Mouse (Mus musculus) heart, adult 18-20 months (tissue): ENCODE measurements around the gene Tnrc6c. TPM values are rescaled to one million over a fixed set of nuclear protein-coding genes. Genes with fewer than 3 reads are reported as not detected.
"Not testable (repeated sequence)": the region's sequence is repeated elsewhere in the genome, so short reads cannot be mapped to it uniquely, and the experiment has no call there.

Experiments
- DNase-seq, 2 experiments: peaks; one replicate each; pipeline ENCODE4 v3.0.0; 2021 to 2022; ENCODE audit warnings: mixed read lengths in 1 of 2
- total RNA-seq, 2 experiments: library from RNA; stranded (reverse); gene quantifications; 2 replicates each; pipeline ENCODE4 v1.2.3; 2021

Tnrc6c gene
- total RNA-seq, 2 experiments from 2014 or later: 28.1 to 32.0 TPM

DNA sequence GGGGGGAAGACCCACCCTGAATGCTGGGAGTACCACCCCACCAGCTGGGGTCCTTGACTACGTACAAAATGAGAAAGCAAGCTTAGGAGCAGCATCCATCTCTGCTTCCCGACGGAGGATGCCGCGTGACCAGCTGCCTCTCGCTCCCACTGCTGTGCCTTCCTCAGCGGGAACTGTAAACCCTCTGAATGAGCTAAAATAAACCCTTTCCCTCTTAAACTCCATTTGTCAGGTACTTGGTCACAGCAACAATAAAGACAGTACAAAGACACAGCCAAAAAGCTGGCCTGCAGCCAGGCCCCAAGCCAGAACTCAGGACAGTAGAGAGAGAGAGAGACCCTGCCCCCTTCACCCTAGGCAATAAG lies 115.6 kb downstream of the Tnrc6c start:
- no peak for DNase-seq

DNA sequence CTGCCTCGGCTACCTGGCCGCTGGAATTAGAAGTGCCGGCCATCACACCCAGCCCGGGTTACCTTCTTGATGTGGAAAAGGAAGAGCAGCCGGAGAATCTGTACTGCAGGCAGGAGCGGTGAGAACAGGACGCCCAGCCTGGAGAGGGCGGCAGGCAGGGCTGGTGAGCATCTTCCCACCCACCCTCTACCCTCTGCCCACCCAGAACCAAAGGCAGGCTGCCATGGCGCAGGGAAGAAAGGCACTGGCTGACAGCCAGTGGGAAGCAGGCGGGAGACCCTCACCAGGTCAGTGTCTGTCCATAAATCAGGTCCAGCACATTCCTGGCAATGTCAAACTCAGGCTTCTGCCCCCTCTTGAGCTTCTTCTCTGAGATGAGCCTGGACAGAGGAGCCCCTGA lies 116.3 kb downstream of the Tnrc6c start:
- no peak for DNase-seq

DNA sequence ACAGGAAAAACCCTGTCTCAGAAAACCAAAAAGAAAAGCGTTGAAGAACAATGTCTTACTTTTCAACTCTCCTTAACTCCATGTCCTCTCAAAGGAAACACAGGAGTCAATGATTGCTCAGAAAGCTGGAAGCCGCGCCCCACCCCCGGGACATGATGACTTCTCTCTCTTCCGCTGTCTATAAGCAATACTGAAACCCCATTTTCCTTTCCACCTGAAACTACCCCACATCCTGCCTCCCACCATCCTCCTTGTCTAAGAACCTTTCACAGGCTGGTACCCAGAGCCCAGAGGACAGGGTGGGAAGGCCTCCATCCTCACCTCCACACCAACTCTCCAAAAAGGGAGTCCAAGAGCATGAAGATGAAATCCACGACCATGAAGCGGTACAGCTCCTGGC lies 118.3 kb downstream of the Tnrc6c start:
- DNase-seq: no peak

DNA sequence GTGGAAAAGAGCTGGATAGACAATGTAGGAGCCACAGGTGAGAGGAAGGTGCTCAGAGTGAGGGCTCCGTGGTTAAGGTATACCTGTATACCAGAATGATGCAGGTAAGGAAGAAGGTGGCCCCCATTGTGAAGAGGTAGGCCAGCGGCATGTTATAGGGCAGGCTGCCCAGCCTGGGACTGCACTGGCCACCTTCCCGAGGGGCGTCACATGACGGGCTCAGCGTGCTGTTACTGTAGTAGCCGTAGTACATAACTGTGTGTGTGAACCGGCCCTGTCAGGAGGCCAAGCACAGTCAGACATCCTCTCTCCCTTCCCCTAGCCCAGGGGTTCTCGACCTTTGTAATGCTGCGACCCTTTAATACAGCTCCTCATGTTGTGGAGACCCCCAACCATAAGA lies 120.8 kb downstream of the Tnrc6c start:
- peak; percentile 34 to 62 for DNase-seq

DNA sequence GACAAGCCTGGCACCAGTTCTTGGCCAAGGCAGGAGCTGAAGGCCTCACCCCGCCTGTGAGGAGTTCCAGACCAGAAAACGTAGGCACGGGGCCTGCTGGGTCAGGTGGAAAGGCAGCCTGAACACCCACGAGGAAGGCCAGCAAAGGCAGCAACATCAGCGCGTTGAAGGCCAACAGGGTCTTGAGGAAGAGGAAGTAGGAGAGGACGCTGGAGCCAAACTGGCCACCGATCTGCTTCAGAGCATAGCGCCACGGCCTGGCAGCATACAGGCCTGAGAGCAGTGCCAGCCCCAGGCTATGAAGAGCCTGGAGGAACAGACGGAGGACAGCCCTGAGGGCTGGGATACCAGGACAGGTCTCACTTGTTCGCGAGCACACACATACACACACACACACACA lies 121.5 kb downstream of the Tnrc6c start:
- DNase-seq: peak in 1 of 2 experiments; percentile 31

DNA sequence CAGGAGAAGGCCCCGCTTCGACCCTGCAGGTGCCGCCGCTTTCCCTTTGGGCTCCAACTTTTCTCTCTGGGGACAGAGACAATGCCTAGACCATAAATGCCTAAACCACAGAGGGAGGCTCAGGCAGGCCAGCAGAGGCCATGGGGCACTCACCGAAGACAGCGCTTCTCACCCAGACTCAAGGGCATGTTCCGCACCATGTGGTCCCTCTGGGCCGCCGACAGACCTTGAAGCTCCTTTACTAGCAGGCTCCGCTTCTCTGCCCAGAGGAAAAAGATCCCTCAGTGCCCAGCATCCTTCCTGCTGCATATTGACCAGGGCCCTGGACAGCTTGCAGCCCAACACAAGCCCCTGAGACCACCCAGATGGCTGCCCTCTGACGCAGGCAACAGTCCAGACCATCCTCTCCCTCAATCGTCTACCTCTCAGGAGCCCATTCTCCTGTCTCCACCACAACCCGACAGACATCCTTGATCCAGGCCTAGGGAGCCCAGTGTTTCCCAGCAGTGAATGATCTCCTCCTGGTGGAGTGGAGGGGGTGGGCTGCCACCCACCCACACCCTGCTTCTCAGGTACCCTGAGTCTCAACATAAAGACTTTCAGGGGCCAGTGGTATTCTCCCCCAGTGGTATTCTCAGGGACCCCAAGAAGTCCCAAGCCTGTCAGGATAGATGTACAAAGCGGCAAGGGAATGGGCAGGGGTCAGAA lies 122.2 kb downstream of the Tnrc6c start:
- DNase-seq: no peak

DNA sequence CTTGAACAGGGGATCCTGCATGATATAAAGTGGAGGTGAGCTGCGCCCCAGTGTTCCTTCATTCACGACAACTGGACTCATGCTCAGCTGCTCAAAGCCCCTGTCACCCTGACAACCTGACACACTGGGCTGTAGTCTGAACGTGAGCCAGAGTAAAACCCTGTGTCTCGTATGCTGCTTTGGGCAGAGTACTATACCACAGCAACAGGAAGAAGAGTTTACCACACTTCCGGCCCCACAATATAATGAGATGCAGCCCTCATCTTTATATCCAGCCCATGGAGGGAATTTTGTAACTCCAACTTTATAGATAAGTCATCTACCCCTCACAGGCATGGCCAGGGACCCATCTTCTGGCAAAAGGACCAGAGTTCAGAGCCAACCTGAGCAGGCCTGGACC lies 123.0 kb downstream of the Tnrc6c start:
- no peak for DNase-seq

DNA sequence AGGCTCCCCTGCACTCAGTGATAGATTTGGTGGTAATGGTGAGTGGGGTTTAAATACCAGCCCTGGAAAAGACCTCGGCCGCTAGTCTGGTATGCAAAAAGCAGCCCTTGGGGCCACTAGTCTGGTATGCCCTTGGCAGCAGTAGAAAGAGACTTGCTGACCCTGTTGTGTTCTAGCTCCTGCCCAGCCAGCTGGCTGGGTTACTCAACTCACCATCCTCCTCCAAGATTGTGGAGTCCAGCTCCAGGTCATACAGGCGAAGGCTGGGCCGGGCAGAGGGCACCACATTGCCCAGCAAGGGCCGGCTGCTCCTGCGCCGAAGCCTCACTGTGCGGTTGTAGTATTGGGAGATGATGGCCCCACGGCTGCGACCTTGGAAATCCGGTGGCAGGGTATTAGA lies 123.9 kb downstream of the Tnrc6c start:
- DNase-seq: no peak

DNA sequence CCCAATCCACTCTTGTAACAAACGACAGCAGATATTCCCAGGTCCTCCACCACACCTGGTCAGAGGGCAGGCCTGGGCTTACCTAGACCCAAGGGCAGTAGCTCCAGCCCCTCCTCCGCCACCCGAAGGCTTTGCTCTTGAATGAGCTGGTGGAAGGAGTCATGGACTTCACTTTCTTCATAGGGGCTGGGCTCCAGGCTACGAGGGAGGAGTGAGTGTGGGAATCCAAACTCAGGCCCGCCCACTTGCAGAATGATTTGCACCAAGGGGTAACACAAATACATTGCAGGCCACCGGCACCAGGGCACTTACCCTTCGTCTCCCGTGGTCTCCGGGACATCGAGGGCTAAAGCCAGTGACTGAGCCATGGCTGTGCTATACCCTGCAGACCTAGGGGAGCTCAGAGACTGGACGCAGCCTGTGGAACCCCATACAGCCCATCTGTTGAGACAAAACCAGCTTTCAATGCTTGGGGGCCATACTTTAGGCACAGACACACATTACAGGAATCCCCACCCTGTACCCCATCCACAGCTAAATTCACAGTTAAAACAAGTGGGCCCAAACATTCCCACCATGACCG lies 124.9 kb downstream of the Tnrc6c start:
- peak; percentile 51 to 53 for DNase-seq

DNA sequence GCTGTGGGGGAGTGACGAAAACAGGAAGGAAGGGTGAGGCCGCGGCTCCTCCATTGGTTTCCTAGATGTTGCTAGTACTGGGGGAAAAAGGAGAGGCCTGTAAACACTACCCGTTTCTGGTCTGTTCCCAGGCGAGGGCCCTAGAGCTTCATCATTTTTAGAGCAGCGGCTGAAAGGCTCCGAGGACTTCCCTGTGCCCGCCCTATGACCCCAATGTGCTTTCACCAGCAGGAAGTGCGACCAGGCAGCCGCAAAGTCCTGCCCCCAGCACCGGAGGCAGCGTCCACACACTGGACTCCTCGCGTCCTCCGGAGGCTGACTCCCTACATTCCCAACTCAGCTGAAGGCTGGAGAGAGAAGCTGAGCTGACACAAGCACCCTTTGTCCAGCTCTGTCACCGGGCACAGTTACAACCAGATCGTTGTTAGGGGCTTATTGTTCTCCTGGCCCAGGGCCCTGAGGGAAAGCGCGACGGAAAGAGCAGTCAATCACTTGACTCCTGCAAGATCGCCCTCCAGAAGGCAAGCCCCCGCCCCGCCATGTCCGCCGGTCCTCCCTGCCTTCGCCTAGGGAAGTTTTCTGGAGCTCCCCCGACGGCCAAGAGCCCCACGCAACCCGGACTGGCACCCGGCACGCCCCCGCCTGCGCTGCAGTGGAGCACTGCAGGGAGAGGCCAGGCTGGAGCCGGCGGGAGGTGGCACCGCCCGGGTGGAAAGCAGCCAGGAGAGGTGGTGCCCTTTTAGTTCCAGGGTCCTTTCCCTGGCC lies 125.5 kb downstream of the Tnrc6c start:
- DNase-seq: peak; percentile 80 to 92

DNA sequence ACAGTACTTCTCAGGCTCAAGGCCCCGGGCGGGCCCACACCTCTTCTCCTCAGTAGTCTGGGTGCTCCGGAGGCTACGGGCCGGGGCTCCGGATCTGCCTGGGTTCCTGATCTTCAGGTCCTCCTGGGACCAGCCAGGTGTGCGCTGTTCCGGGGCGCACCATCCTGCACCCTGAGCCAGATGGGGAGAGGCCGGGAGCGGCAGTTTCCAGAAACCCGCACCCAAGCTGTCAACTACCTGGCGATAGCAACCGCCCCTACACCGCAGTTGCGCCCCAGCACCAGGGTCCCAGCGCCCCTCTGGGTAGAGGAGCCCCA lies 126.1 kb downstream of the Tnrc6c start:
- no peak for DNase-seq

DNA sequence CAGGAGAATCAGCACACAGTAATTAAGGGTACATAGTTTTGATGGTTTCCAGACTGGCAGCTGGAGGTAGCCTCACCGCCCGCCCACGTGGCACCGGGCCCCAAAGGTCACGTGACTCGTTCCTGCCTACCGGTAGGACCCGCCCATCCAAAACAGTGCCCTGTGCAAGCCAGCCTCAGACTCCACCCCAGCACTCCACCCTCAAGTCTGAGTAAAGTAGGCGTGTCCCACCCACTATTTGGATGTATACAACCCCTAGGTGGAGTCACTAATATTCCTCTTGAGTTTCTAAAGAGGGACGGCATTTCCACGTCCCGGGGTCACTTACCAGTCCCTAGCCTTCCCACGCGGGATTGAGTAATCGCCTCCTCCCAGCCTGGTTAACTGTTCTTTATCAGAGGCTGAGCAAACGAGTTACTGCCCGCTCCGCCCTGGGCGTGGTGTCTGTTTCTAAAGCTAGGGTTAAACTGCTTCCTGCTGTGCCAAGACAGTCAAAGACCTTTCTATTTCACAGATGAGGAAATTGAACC lies 126.6 kb downstream of the Tnrc6c start:
- peak; percentile 88 to 94 for DNase-seq

DNA sequence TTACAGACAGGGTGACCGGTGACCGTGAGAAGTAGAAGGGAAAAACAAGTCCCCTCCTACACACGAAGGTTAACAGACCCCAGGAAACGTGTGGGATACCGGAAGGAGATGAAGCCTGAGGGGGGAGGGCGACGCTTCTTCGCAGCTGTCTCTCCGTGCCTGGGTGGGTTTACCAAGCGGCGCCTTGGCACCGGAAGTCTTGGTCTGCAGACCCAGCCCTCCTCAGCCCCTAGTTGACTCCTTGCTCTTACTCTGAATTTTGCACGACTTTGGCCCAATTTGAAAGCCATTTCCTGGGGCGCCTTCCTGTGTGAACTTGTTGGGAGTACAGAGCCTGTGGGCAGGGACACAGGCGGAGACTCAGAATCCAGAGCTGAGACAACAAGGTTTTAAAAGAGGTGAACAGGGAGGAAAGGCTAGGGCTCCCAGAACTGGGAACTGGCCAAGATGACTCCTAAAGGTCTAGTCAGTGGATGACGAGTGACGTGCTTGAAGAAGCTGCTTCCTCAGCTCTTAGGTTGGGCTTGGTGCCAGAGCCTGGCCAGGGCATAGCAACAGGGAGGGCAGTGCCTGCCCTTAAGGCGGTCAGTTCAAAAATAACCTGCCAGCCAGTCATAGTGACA lies 127.2 kb downstream of the Tnrc6c start:
- peak; percentile 82 to 88 for DNase-seq

DNA sequence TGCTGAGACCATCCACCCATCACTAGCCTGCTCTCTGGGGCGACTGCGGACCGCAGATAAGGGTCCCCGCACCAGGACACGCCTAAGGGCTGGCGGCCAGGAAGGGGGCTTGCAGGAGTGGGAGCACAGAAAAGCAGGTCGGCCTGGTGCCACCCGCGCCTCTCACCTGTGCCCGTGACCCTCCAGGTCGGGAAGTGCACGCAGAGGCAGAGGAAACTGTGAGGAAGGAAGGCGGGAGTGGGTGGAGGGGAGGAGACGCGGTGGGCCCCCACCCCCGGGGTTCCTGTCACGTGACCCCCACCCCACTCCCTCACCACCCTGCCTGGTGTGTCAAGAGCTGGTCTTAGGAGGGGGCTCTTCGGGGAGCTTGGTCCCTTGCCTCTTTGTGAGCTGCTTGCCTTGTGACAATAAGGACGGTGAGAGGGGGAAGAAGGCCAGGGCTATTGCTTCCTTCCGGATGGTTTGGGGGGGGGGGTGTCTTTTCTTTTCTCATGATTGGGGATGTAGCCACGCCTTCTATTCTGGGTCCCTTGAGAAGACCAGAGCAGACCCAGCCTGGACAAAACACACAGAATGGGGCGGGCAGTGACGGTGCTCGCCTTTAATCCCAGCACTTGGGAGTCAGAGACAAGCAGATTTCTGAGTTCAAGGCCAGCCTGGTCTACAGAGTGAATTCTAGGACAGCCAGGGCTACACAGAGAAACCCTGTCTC lies 128.1 kb downstream of the Tnrc6c start, which contains the start of the genes Tmc8 and Tmc6:
TSS of gene Tmc8 (plus strand) at position 84 of the 712 bp plus-strand sequence.
TSS of gene Tmc6 (minus strand) at position 206 of the 712 bp plus-strand sequence.
- peak; percentile 67 to 84 for DNase-seq

DNA sequence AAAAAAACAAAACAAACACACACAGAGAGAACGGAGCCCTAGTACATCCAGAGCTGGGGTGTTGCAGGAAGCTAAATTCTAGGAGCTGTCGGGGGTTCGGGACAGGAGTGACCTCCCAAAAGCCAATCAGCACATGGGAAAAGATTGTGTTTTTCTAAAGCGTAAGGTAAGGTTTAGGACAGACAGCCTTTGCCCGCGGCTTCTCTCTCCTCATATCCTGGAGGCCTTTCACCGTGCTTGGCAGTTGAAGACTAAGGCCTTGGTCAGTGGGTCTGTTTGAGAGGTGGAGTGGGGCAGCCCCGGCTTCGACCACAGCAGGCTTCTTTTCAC lies 128.6 kb downstream of the Tnrc6c start:
- DNase-seq: no peak

DNA sequence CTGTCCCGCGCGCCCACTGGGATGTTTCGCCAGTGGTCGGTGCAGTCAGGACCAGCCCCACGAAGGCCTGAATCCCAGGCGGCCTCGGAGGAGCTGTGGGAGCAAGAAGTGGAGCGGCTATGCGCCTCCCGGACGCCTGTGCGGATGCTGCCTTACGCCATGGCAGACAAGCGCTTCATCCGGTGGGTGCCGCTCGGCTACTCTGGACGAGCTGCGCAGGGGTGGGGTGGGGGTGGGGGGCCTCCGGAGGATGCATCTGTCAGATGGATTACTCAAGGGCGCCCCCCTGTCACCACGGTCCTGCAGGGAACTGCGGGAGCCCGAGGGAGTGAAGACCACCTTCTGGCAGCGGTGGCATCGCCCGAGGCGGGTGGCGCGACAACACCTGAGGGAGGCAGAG lies 129.0 kb downstream of the Tnrc6c start:
- DNase-seq: peak; percentile 67 to 68

DNA sequence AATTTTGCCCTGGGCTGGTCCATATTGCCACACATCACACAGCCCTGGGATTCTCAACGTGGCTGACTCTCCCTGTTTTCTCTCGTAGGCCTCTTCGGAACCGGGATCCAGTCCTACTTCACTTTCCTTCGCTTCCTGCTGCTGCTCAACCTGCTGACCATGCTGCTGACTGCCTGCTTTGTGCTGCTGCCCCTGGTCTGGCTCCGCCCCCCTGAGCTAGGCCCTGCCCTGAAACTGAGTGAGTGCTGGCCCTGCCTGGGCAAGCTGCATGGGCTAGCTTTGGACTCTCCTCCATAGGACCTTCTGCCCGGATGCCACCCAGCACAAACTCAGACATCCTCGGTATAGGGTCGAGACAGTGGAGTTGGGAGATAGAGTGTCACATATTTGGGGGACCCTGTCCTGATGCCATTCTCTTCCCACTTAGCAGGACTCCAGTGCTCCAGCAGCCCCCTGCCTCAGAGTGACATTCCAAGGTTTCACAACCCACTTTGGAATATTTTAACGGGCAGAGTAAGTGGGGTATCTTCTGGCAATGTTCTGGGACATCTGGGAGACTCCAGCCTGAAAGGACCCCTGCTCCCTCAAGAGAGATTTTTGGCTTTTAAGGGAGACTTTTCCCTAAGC lies 129.7 kb downstream of the Tnrc6c start:
- DNase-seq: peak; percentile 51 to 55

DNA sequence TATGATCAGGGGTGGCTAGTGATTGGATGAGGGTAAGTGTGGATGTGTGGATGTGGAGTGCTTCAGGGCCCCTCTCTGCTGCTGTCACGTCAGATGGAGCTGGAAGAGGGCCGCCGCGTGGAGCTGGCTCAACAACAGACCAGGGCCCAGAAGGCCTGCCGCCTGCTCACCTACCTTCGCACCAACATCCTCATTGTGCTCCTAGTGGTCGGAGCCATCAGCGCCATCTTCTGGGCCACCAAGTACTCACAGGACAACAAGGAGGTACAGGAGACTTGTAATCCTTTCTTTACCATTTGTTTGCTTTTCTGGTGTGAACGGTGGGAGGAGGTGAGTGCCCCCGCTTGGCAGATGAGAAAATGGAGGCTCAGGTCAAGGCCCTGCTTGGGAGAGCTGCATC lies 132.2 kb downstream of the Tnrc6c start:
- peak; percentile 63 to 71 for DNase-seq

DNA sequence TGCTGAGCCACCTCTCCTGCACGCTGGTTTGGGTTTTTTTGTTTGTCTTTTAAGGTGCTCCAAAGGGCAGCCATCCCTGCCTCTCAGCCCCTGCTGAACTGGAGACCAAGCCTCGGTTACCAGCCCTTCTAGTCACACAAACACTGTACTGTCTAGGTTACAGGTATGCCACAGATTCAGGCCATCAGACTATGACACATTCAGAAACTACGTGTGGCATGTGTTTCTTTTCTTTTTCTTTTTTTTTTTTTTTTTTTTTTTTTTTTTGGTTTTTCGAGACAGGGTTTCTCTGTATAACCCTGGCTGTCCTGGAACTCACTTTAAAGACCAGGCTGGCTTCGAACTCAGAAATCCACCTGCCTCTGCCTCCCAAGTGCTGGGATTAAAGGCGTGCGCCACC lies 134.4 kb downstream of the Tnrc6c start:
- DNase-seq: not testable (repeated sequence)

DNA sequence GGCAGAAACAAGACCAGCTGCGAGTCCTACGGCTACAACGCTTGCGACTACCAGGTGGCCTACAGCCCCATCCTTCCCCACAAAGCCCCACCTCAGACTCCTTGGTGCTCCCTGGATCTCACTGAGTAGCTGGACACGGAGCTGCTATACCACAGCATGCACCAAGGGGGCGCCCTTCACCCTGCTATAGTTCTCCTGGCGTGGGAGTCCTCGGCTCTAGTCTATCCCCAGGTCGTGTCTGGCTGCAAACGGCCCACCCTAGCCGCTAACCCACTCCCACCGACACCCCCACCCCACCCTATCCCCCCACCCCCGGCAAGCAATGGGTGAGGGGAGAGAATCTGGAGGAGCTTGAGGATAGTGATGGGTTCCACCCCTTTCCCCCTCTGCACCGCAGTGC lies 136.2 kb downstream of the Tnrc6c start:
- peak; percentile 74 to 84 for DNase-seq

DNA sequence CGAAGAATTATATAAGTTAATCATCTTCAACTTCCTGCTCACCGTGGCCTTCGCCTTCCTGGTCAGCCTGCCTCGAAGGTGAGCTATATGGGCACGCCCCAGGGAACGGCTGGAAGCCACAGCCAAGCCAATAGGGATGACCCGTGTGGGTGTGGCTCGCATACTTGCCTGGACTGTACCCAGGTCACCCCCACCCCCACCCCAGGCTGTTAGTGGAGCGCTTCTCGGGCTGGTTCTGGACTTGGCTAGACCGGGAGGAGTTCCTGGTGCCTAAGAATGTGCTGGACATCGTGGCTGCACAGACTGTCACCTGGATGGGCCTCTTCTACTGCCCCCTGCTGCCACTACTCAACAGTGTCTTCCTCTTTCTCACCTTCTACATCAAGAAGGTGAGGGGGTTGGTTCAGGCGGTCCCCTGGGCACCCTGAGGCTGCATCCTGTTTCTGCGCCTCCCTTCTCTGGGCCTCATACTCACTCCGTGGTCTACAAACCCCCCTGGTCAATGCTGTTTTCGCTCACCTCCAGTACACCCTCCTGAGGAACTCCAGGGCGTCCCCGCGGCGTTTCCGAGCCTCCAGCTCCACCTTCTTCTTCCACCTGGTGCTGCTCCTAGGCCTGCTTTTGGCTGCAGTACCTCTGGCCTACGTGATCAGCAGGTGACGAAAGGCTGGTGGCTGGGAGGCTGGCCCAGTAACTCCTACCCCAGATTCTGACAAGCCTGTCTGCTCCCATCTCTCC lies 136.8 kb downstream of the Tnrc6c start:
- DNase-seq: peak in 1 of 2 experiments; percentile 29
